Comparison of ENCODE assay signal across 8 mouse cellular contexts in genomic region chr13:41000926-41001639, GRCm38 (mm10). TPM values are rescaled to one million over a fixed set of nuclear protein-coding genes. Genes with fewer than 3 reads are reported as not detected.
DNase-seq lines count a peak whose midpoint lies in the region; ATAC-seq lines count a peak whose summit lies in the region.

Gene Pak1ip1 (plus strand): TSS chr13:41001023.

- peak; percentile 95 for ATAC-seq in intestine, embryonic 14.5 days (replicated peaks; ENCODE audit: low FRiP score, low TSS enrichment, low read depth)

- WGBS in intestine, embryonic 14.5 days, result under 1% methylated on average over 58 of the region's 58 CpGs

- H3K9ac ChIP-seq in intestine, embryonic 14.5 days (ENCODE audit: low read length), result peak within 1 kb of the TSS; percentile 84

- peak within 1 kb of the TSS; percentile 93 for H3K4me2 ChIP-seq in intestine, embryonic 14.5 days (ENCODE audit: low read length)

- peaks cover 7% of the 10 kb centered on the region for H3K4me1 ChIP-seq in intestine, embryonic 14.5 days (replicated peaks; ENCODE audit: control insufficient read depth, insufficient read depth, low read length)

- H3K27ac ChIP-seq in intestine, embryonic 14.5 days (ENCODE audit: low read depth), result peak within 1 kb of the TSS; percentile 99

- H3K4me3 ChIP-seq in intestine, embryonic 14.5 days (ENCODE audit: low read depth, low read length), result peak within 1 kb of the TSS; percentile 99

- peak; percentile 94 to 99 for DNase-seq in adrenal gland, adult (ENCODE audit: inconsistent age in 2 of 2, low spot score in 1 of 2)
- peak; percentile 93 for DNase-seq in embryo, embryonic 10.5 days (ENCODE audit: low spot score)
- DNase-seq in gastrocnemius, postnatal 25 days, result peak; percentile 90
- peak; percentile 99 for DNase-seq in intestine, embryonic 14.5 days (ENCODE audit: low spot score)
- DNase-seq in left cerebral cortex, postnatal 14 days (ENCODE audit: low spot score in 2 of 2), result peak; percentile 91 to 93
- DNase-seq in mesoderm, embryonic 11.5 days (ENCODE audit: low read depth, low spot score), result peak; percentile 93
- peak; percentile 91 for DNase-seq in right cerebral cortex, postnatal 36 days (ENCODE audit: low spot score in 2 of 2)
- peak; percentile 92 for DNase-seq in yolk sac, embryonic 10.5 days (ENCODE audit: low spot score)

- H3K27me3 ChIP-seq in intestine, embryonic 14.5 days (replicated peaks; ENCODE audit: control insufficient read depth, insufficient read depth, low read length), result no peaks in the 10 kb centered on the region

- intact Hi-C loops in left cerebral cortex, postnatal 14 days (cut with DNase I), result loop anchor here (5.0 kb wide), 1 partner anchor 159 kb away; no protein-coding TSS in a partner anchor

- H3K9me3 ChIP-seq in intestine, embryonic 14.5 days (ENCODE audit: control insufficient read depth, low read length), result no peaks in the 10 kb centered on the region

- H3K36me3 ChIP-seq in intestine, embryonic 14.5 days (ENCODE audit: control insufficient read depth, insufficient read depth, low read length), result peaks cover 18% of the 10 kb centered on the region

RNA-seq across cellular contexts. Expression of gene Pak1ip1, which starts in this region (rescaled TPM):
- 10 to 100 TPM; 24.5 to 26.3 TPM for total RNA-seq in gastrocnemius, postnatal 25 days (2021)
- polyA plus RNA-seq in intestine, embryonic 14.5 days (2014; fragmentation: Nextera tagmentation; extraction: Ambion mirVana), result 72.2 and 73.7 TPM in 2 replicates
- total RNA-seq in left cerebral cortex, postnatal 14 days (2021), result 10 to 100 TPM; 35.8 to 36.9 TPM

Comparison
In these comparisons a context has a peak if more than half of its experiments do, and no peak if none do; other contexts are left out.
1. Peak in every context shown above with its lines: DNase-seq, ATAC-seq, H3K4me3 ChIP-seq and H3K27ac ChIP-seq.